Mouse (Mus musculus) kidney, adult 2 months (tissue): ENCODE measurements at regions not wholly inside any gene's neighbourhood (a gene's known extent, or its start where the extent isn't known, plus 50 kb on each side); places are given as distances from the start of the nearest gene placed in this dataset.

Experiments used
- DNase-seq: peaks from one replicate; pipeline ENCODE4 v3.0.0; 2021
- H3K27ac ChIP-seq: fragments of 200-500 bp; 2 replicates; pipeline ENCODE4 v1.5.1; 2012; ENCODE audit warnings: low read depth, low read length, control low read depth, inconsistent platforms; ENCODE audit not compliant: insufficient read depth
- H3K27me3 ChIP-seq: fragments of 200-500 bp; replicated peaks from 2 replicates; pipeline ENCODE4 v1.6.1; 2012; ENCODE audit warnings: mild to moderate bottlenecking, moderate library complexity, low read length, inconsistent platforms; ENCODE audit not compliant: control insufficient read depth, insufficient read depth
- H3K36me3 ChIP-seq: fragments of 200-500 bp; 2 replicates; pipeline ENCODE4 v1.6.1; 2012; ENCODE audit warnings: mild to moderate bottlenecking, moderate library complexity, low read length, inconsistent platforms; ENCODE audit not compliant: control insufficient read depth, insufficient read depth
- H3K4me1 ChIP-seq: fragments of 200-500 bp; 2 replicates; pipeline ENCODE4 v1.6.1; 2011; ENCODE audit warnings: low read length; ENCODE audit not compliant: control insufficient read depth, insufficient read depth
- H3K4me3 ChIP-seq: fragments of 200-500 bp; 2 replicates; pipeline ENCODE4 v1.5.1; 2011; ENCODE audit warnings: mild to moderate bottlenecking, low read depth, low read length, control low read depth; ENCODE audit not compliant: insufficient read depth
- CTCF ChIP-seq: fragments of 200-500 bp; conservative IDR thresholded peaks from 2 replicates; pipeline ENCODE4 v1.5.1; 2011; ENCODE audit warnings: low read depth, mild to moderate bottlenecking, control low read depth, low read length, moderate library complexity, mixed read lengths; ENCODE audit not compliant: insufficient read depth, insufficient read length
- POLR2A ChIP-seq: fragments of 200-500 bp; IDR thresholded peaks from one replicate; pipeline ENCODE4 v1.6.1; 2011; ENCODE audit warnings: low read depth, low read length, control low read depth
- WGBS: fragments of 180-500 bp; shearing (Covaris S2); methylation state at CpG from one replicate; pipeline ENCODE4 v1.1.7; 2018; 5-methylcytosine and 5-hydroxymethylcytosine counted together

GRCm38 (mm10) chr3:41321808-41322207 lies 233.7 kb upstream of the Jade1 start:
- Histone ChIP-seq H3K27ac (no peak overlapping the region), H3K4me1 (no peaks in the 10 kb centered on the region), H3K4me3 (no peak overlapping the region), H3K36me3 (no peaks in the 10 kb centered on the region), H3K27me3 (no peaks in the 10 kb centered on the region)
- TF ChIP-seq POLR2A = no peak
- TF ChIP-seq CTCF = no peak
- no peak for DNase-seq
- 72% methylated on average over 1 of the region's 1 CpGs for WGBS

GRCm38 (mm10) chr3:41319214-41319856 lies 236.2 kb upstream of the Jade1 start:
- Histone ChIP-seq H3K27me3 (no peaks in the 10 kb centered on the region), H3K27ac (no peak overlapping the region), H3K4me1 (no peaks in the 10 kb centered on the region), H3K36me3 (no peaks in the 10 kb centered on the region), H3K4me3 (no peak overlapping the region)
- no peak for DNase-seq
- WGBS = 66% methylated on average over 5 of the region's 5 CpGs
- TF ChIP-seq CTCF (no peak), POLR2A (no peak)

- no peak overlapping the region for H3K27ac ChIP-seq
- DNase-seq = no peak
- H3K36me3 ChIP-seq = no peaks in the 10 kb centered on the region
- H3K27me3 ChIP-seq = no peaks in the 10 kb centered on the region
- TF ChIP-seq CTCF (no peak), POLR2A (no peak)
- no peak overlapping the region for H3K4me3 ChIP-seq
- H3K4me1 ChIP-seq = no peaks in the 10 kb centered on the region
- WGBS = 72% methylated on average over 12 of the region's 12 CpGs
Measured at GRCm38 (mm10) chr3:41318232-41319131, 235.6 kb upstream of the Pgrmc2 start.

- H3K36me3 ChIP-seq = no peaks in the 10 kb centered on the region
- DNase-seq = no peak
- WGBS = 55% methylated on average over 4 of the region's 4 CpGs
- H3K27me3 ChIP-seq = no peaks in the 10 kb centered on the region
- H3K27ac ChIP-seq = no peak overlapping the region
- no peaks in the 10 kb centered on the region for H3K4me1 ChIP-seq
- H3K4me3 ChIP-seq = no peak overlapping the region
- TF ChIP-seq CTCF (no peak), POLR2A (no peak)
Measured at GRCm38 (mm10) chr3:41317170-41317569, 234.3 kb upstream of the Pgrmc2 start.

- no peak for DNase-seq
- no peaks in the 10 kb centered on the region for H3K27me3 ChIP-seq
- H3K4me3 ChIP-seq = no peak overlapping the region
- no peak for TF ChIP-seq POLR2A
- no peak for TF ChIP-seq CTCF
- no peaks in the 10 kb centered on the region for H3K36me3 ChIP-seq
- no peaks in the 10 kb centered on the region for H3K4me1 ChIP-seq
- WGBS = 94% methylated on average over 6 of the region's 6 CpGs
- H3K27ac ChIP-seq = no peak overlapping the region
Measured at GRCm38 (mm10) chr3:41312492-41312891, 229.6 kb upstream of the Pgrmc2 start.

GRCm38 (mm10) chr3:41307400-41308028 lies 224.7 kb upstream of the Pgrmc2 start:
- no peaks in the 10 kb centered on the region for H3K4me1 ChIP-seq
- WGBS = 67% methylated on average over 13 of the region's 13 CpGs
- TF ChIP-seq CTCF = no peak
- no peak for TF ChIP-seq POLR2A
- H3K36me3 ChIP-seq = no peaks in the 10 kb centered on the region
- H3K27ac ChIP-seq = no peak overlapping the region
- H3K27me3 ChIP-seq = no peaks in the 10 kb centered on the region
- no peak for DNase-seq
- H3K4me3 ChIP-seq = no peak overlapping the region

GRCm38 (mm10) chr3:41302805-41303204 lies 220.0 kb upstream of the Pgrmc2 start:
- Histone ChIP-seq H3K4me3 (no peak overlapping the region), H3K36me3 (no peaks in the 10 kb centered on the region), H3K27me3 (no peaks in the 10 kb centered on the region), H3K27ac (no peak overlapping the region), H3K4me1 (no peaks in the 10 kb centered on the region)
- no peak for DNase-seq
- no peak for TF ChIP-seq POLR2A
- TF ChIP-seq CTCF = no peak
- WGBS = 72% methylated on average over 3 of the region's 3 CpGs
